Mouse (Mus musculus) frontal cortex, postnatal 25 days (tissue): Measurements from ENCODE around the gene Tmem95.

Experiments
- DNase-seq, 2 experiments: peaks; one replicate each; pipeline ENCODE4 v3.0.0; 2022; ENCODE audit warnings: low spot score in 2 of 2

The Tmem95 gene

GRCm38 (mm10) chr11:69910781-69911560 is 33.2 kb upstream of the Tmem95 start:
- no peak for DNase-seq

DNA sequence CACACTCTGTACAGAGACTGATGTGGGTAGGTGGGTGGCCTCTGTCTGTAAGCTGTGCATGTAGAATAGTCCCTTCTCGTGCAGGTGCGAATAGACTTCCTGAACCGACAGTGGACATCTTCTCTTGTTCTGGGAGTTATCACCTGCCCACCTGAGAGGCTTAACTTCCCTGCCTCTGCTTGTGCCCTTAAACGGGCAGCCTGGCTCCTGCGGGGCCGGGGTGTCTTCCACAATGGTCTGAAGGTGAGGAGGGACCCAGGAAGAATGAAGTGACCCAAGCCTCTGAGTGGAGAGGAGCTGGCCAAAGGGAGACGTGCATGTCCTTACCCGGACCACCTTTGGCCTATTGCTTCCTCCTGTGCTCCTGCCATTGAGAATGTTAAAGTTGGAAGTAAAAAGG is 32.4 kb upstream of the Tmem95 start:
- DNase-seq: no peak

DNA sequence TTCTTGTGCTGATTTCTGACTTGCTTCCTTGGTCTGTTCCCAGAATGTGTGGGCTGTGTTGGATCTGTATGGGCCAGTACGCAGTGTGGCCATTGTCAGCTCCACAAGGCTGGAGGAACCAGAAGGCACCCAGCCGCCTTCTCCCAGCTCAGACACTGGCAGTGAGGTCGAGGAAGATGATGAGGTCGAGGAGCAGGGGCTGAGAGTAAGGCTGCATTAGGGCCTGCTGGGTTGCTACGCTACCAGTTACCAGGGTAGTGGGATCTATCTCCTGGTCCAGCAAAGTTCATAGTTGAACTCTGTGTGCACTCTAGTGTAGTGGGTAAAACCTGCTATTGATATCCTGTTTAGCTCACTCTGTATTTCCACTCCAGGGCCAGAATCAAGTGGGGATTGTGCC is 31.4 kb upstream of the Tmem95 start:
- DNase-seq: no peak

GRCm38 (mm10) chr11:69908645-69909044 is 30.8 kb upstream of the Tmem95 start:
- DNase-seq: no peak

GRCm38 (mm10) chr11:69904311-69904710 is 26.5 kb upstream of the Tmem95 start:
- no peak for DNase-seq

GRCm38 (mm10) chr11:69902972-69903371 is 25.2 kb upstream of the Tmem95 start:
- DNase-seq: no peak

DNA sequence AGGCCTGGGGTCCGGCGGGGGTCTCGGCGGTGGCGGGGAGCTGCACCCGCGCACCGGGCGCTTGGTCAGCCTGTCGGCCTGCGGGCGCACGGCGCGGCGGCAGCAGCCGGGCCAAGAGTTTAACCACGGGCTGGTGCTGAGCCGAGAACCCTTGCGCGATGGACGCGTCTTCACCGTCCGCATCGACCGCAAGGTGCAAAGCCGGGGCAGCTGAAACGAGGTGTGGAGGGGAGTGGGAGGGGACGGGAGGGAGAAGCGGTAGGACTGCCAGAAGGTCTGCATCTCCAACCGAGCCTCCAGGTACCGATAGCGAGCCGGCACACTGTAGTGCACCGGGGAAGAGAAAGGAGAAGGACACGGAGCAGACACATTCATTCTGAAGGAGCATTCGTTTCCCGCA is 24.2 kb upstream of the Tmem95 start:
- no peak for DNase-seq

DNA sequence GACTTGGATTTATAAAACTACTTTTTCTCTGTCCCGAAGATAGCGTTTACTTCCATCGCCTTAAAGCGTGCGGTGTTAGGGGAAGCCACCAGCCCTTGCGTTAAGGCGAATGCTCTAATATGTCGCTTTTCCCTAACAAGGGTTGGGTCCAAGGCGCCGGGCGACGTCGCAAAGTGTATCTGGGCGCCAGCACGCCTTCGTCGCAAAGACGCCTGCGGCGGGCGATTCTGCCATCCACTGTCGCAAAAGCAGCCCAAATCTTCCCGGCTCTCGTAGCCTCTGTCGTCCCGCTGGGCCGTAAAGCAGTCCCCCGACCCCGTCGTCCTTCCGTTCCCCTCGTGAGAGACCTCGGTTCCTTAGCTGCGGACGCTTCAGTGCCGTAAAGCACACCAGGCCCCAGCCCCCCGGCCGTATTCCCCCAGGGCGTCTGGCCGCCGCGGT is 23.6 kb upstream of the Tmem95 start:
- peak; percentile 94 for DNase-seq

DNA sequence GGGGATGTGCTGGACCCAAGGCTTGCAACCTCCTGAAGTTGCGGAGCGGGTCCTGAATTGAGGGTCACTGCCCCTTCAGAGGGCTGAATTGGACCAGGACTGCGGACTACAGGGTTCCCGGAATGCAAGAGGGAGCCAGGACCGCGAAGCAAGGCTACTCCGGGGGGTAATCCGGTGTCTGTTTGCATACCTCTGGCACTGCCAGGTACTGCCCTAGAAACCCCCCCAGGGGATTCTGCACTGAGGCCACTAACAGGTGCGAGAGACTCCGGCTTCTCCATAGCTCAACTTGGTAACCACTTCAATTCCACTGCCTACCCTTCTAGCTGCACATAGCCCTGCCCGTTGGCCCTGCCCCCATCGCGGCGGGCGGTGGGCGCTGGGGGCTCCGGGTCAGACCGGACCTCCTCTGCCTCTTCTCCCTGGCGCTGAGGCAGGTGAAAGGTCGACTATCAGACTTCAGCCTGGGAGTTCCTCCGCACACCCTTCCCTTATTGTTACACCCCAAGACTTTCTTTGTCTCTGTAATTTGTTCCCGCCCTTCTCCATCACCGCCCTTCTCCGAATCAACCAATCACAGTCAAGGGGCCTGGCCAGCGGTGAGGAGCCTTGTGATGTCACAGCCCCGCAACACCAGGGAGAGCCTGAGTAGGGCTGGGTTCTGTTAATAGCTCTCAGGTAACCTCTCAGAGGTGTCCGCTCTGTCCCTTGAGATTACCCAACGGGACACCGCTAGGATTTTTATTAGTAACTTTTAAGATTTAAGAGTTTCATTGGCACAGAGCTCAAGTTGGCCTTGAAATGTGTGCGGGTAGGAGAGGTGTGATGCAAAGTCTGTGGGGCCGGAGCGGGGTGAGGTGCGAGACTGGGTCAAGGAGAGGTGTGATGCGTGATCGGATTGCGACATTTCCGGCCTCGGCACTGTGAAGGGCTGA is 22.9 kb upstream of the Tmem95 start, which contains the start of the genes 2810408A11Rik and Neurl4:
Gene 2810408A11Rik (minus strand): TSS at position 517 of the 935 bp plus-strand sequence.
Gene Neurl4 (plus strand): TSS at position 602 of the 935 bp plus-strand sequence.
- DNase-seq: peak; percentile 69 to 76

DNA sequence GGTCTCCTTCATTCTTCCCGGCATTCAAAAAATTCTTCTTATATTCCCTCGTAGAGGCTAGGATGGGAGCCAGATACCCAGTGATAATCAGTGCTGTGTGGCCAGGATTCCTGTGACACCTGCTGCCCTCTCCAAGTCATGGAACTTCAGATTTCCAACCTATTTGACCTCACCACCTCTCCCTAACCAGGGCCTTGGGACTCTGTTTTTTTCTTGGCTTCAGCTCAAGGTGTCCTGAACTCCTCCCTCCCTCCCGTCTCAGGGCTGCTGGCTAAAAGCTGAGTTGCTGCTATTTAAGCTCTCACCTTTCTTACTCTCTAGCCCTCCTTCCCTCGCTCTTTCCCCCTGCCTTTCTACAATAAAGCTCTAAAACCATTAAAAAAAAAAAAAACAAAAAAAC is 22.1 kb upstream of the Tmem95 start:
- DNase-seq: no peak

- no peak for DNase-seq
Observed at GRCm38 (mm10) chr11:69895291-69895690, 17.5 kb upstream of the Tmem95 start, which contains the start of gene Acap1. Gene Acap1 (minus strand): TSS chr11:69895539.

GRCm38 (mm10) chr11:69894671-69895070 is 16.9 kb upstream of the Tmem95 start:
- no peak for DNase-seq

- no peak for DNase-seq
Observed at GRCm38 (mm10) chr11:69891482-69891881, 13.7 kb upstream of the Tmem95 start.

- no peak for DNase-seq
Observed at GRCm38 (mm10) chr11:69886907-69887635, 9.3 kb upstream of the Tmem95 start.

DNA sequence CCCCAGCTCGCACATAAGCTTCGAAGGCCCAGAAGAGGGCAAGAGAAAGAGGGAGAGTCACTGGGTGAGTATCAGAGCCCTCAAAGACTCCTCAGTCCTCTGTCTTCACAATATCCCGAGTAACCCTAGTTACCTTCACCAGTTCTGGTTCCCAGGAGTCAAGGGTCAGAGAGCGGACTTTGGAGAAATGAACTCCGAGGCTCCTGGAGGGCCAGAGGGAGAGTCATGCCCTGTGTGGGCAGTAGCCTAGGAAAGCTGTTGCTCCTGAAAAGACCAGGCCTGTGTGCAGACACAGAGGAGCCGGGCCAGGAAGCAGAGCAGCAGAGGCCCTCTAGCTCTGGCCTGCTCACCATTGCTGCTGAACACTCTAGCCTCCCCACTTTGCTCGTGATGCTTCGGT is 6.8 kb upstream of the Tmem95 start:
- no peak for DNase-seq

DNA sequence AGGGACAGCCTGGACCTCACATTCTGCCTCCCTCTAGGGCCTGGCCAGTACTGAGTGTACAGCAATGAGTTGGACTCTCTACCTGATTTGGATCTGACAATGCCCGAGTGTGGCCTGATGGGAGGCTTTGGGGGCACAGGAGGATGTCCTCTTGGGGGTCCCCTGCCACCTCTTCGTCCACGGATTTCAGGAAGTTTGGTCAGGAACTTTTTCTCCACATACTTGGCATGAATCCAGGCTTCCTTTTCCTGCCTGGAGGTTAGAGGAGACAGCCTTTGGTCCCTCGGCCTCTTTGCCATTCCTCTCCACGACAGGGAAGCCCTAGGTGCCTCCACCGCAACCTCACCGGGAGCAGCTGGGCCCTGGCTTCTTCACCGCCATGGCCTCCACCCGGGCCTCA is 6.4 kb upstream of the Tmem95 start:
- no peak for DNase-seq

GRCm38 (mm10) chr11:69883527-69884151 is 5.8 kb upstream of the Tmem95 start:
- no peak for DNase-seq

DNA sequence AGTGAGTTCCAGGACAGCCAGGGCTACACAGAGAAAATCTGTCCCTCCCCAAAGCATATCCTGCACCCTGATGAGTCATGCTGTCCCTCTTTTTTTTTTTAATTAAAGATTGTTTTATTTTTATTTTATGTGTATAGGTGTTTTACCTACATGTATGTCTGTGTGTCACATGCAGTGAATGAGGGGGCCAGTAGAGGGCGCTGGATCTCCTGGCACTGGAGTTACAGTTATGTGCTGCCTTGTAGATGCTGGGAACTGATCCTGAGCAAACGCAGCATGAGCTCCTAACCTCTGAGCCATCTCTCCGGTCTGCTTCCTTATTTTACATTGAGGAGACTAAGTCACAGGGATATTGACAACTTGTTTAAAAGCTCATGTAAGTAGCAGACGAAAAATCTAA is 5.2 kb upstream of the Tmem95 start:
- no peak for DNase-seq

DNA sequence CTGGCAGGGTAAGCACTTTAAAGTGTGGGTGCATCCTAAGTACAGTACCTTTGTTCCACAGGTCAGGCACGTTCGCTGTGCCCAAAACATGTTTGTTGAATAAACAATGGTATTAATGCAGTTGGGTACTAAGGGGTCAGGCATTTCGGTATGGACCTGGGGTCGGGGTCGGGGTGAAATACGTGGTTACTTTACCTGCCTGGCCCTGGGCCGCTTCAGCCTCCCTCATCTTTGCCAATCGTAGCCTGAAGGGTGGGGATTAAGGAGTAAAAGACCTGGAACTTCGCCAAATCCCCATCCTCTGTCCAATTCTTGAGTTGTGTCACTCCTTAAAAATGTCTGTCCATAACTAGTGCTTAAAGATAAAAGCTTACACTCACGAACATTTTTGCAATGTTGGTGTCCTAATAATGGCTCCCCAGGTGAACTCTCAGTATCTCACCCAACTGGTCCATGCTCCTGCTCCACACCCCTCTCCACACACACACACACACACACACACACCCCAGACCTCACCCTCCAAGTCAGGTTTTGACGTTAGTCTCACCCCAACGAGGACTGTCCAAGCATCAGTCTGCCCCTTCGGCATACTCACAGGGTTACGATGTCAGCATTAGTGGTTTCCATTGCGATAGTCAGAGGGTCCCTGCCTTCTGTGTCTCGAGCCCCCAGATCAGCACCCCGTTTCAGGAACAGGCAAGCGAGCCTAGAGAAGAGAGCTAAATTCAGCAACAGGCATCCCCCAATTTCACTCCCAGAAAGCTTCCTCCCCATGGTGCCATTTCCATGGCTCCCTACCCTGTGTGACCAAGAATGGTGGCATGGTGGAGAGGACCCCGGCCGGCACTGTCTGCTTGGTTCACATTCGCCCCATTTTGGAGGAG is 4.2 kb upstream of the Tmem95 start:
- no peak for DNase-seq

DNA sequence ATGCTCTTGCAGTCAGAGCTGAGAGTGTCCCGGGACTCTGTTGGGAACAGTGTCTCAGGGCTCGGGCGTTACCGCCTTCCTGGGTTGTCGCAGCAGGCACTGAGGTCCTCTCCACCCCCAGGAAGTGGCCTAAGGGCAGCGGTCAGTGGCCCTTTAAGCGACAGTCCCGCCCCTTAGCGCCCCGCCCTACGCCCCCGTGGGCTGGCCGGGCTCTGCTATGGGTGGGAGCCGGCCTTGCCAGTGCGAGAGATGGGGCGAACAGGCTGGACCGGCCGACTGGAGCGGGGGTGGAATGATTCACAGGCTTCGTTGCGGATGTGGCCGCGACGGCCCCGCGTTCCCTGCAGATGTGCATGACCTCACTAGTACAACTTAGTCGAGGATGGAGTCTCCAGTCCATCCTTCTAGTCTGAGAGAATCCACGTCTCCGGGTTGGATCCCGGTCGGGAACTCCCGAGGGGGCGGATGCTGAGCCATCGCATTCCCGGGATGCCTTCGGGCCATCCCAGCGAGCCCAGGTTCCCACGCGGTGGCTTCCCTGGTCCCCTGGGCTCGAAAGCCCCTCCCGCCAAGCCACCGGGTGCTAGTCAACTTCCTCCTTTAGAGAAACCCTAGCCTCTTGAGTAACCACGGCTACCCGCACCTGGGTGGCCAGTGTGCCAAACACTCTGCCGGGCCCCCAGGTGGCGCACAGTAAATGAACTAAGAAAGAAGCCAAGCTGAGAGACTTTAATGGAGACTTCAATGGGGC is 3.2 kb upstream of the Tmem95 start, which contains the start of gene Kctd11:
Gene Kctd11 (minus strand): TSS at position 554 of the 751 bp plus-strand sequence.
- DNase-seq: peak; percentile 22 to 52
